38 mouse cellular contexts compared by ENCODE assay signal in the genomic region with DNA sequence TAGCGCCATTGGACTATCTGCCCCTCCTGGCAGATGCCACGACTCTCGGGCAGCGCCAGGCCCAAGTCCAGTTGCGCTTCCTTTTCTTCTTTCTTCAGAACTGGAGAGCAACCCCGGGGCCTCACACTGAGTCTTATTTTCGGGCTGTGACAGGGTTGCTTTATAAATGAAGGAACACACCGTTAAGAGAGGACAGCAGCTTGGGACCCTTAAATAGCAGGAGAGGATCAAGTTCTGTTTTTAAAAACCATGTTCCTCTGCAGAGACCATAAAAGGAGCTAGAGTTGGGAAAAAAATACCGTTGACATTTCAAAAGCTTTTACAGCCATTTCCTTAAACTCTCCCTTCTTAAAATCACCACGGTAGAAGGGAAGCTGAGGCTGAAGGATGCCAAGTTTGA. TPM values are rescaled to one million over a fixed set of nuclear protein-coding genes. Genes with fewer than 3 reads are reported as not detected.
DNase-seq lines count a peak whose midpoint lies in the region; ATAC-seq and TF ChIP-seq lines count a peak whose summit lies in the region.
"Had no signal": no experiment of that assay in that cellular context is flagged by ENCODE, and none has a peak within 500 bp of the region (broad histone marks: within the 10 kb centered on the region; RNA-seq: fewer than 3 reads in every experiment).

No protein-coding gene starts in this region.

- no peak for TF ChIP-seq CTCF in spleen, adult 2 months (IDR thresholded peaks at IDR 0.05; ENCODE audit: extremely low read depth, insufficient read depth, insufficient read length, insufficient replicate concordance)

- H3K9ac ChIP-seq in stomach, embryonic 16.5 days (ENCODE audit: low read length): no peak overlapping the region
- H3K9ac ChIP-seq: embryonic facial prominence, embryonic 15.5 days; forebrain, embryonic 12.5 days; forebrain, postnatal 0 days; hindbrain, embryonic 13.5 days; limb, embryonic 13.5 days; liver, embryonic 13.5 days; midbrain, embryonic 15.5 days; neural tube, embryonic 12.5 days had no signal

- ATAC-seq in frontal cortex, adult (ENCODE audit: low TSS enrichment): peak; percentile 60
- ATAC-seq in hematopoietic stem cell, adult 5-6 weeks (replicated peaks in 1 of 2; ENCODE audit: insufficient read depth in 1 of 2, low FRiP score in 2 of 2, low TSS enrichment in 1 of 2, low read depth in 1 of 2, poor library complexity in 2 of 2, severe bottlenecking in 2 of 2): peak; percentile 2 to 4; a peak in 1 of 4 replicates
- no peak for ATAC-seq in stomach, embryonic 16.5 days (ENCODE audit: insufficient read depth, low FRiP score)
- ATAC-seq: forebrain, postnatal 0 days; intestine, postnatal 0 days; midbrain, embryonic 15.5 days; Patski had no signal

- no peaks in the 10 kb centered on the region for H3K27me3 ChIP-seq in spleen, adult 2 months (ENCODE audit: control insufficient read depth, insufficient read depth, low read length)
- H3K27me3 ChIP-seq in stomach, embryonic 16.5 days (ENCODE audit: control insufficient read depth, insufficient read depth, low read length): peaks cover 12% of the 10 kb centered on the region; the same call in 1 of the 2 replicates
- H3K27me3 ChIP-seq: midbrain, embryonic 15.5 days; neural tube, embryonic 12.5 days had no signal

- H3K4me2 ChIP-seq in stomach, embryonic 16.5 days (ENCODE audit: low read depth, low read length): no peak overlapping the region
- H3K4me2 ChIP-seq: embryonic facial prominence, embryonic 15.5 days; forebrain, embryonic 12.5 days; heart, embryonic 11.5 days; hindbrain, embryonic 13.5 days; limb, embryonic 13.5 days; liver, embryonic 13.5 days; midbrain, embryonic 15.5 days; neural tube, embryonic 12.5 days had no signal

- H3K9me3 ChIP-seq in stomach, embryonic 16.5 days (replicated peaks; ENCODE audit: control insufficient read depth, low read length): no peaks in the 10 kb centered on the region
- H3K9me3 ChIP-seq: embryonic facial prominence, embryonic 10.5 days; embryonic facial prominence, embryonic 15.5 days; forebrain, embryonic 12.5 days; G1E; hindbrain, embryonic 13.5 days; limb, embryonic 13.5 days; liver, embryonic 13.5 days; midbrain, embryonic 10.5 days; midbrain, embryonic 15.5 days; neural tube, embryonic 12.5 days had no signal

- H3K27ac ChIP-seq in spleen, adult 2 months (ENCODE audit: insufficient read depth, low read length): 0 out of 2 replicates have a peak overlapping the region, but pooled peaks have one; percentile 39
- H3K27ac ChIP-seq in stomach, embryonic 16.5 days (ENCODE audit: low read length): peak overlapping the region; percentile 51; the same call in 1 of the 2 replicates
- H3K27ac ChIP-seq: embryonic facial prominence, embryonic 10.5 days; embryonic facial prominence, embryonic 15.5 days; forebrain, embryonic 12.5 days; hindbrain, embryonic 13.5 days; limb, embryonic 13.5 days; liver, embryonic 13.5 days; macrophage; midbrain, embryonic 10.5 days; midbrain, embryonic 15.5 days; neural tube, embryonic 12.5 days had no signal

- H3K4me1 ChIP-seq in spleen, adult 2 months (ENCODE audit: control insufficient read depth, insufficient read depth, insufficient read length): no peaks in the 10 kb centered on the region
- H3K4me1 ChIP-seq in stomach, embryonic 16.5 days (ENCODE audit: control insufficient read depth, insufficient read depth, low read length): no peaks in the 10 kb centered on the region; the same call in 1 of the 2 replicates

- no peak overlapping the region for H3K4me3 ChIP-seq in spleen, adult 2 months (ENCODE audit: extremely low read depth, insufficient read depth, insufficient read length)
- H3K4me3 ChIP-seq in stomach, embryonic 16.5 days (replicated peaks; ENCODE audit: low read length): no peak overlapping the region
- H3K4me3 ChIP-seq: embryonic facial prominence, embryonic 10.5 days; embryonic facial prominence, embryonic 15.5 days; forebrain, embryonic 12.5 days; hindbrain, embryonic 13.5 days; limb, embryonic 13.5 days; liver, embryonic 13.5 days; midbrain, embryonic 10.5 days; midbrain, embryonic 15.5 days; myocyte; neural tube, embryonic 12.5 days had no signal

- no peaks in the 10 kb centered on the region for H3K36me3 ChIP-seq in spleen, adult 2 months (ENCODE audit: control insufficient read depth, insufficient read depth, low read length)
- H3K36me3 ChIP-seq in stomach, embryonic 16.5 days (ENCODE audit: control insufficient read depth, insufficient read depth, low read length): no peaks in the 10 kb centered on the region
- H3K36me3 ChIP-seq: embryonic facial prominence, embryonic 10.5 days; embryonic facial prominence, embryonic 15.5 days; forebrain, embryonic 12.5 days; G1E; hindbrain, embryonic 13.5 days; limb, embryonic 13.5 days; liver, embryonic 13.5 days; midbrain, embryonic 10.5 days; midbrain, embryonic 15.5 days; neural tube, embryonic 12.5 days had no signal

- DNase-seq in frontal cortex, postnatal 25 days (ENCODE audit: low spot score in 2 of 2): no peak
- DNase-seq in spleen, adult 2 months (ENCODE audit: low read depth in 1 of 2, low spot score in 2 of 2): no peak
- DNase-seq in spleen, postnatal 14 days (ENCODE audit: low spot score in 2 of 2): no peak
- no peak for DNase-seq in thymus, postnatal 25 days
- no peak for DNase-seq in urinary bladder, postnatal 36 days (ENCODE audit: low spot score in 2 of 2)
- DNase-seq: adrenal gland, postnatal 10 days; cerebellum, adult 18-20 months; cerebellum, postnatal 10 days; forebrain, postnatal 0 days; gastrocnemius, postnatal 14 days; heart, adult 18-20 months; heart, postnatal 36 days; kidney, adult 9 months; kidney, postnatal 10 days; liver, embryonic 13.5 days; lung, adult 2 months; lung, postnatal 10 days; retina, postnatal 1 day; spleen, adult 18-20 months had no signal

- WGBS in spleen, adult 2 months: 27% methylated on average over 10 of the region's 10 CpGs
- WGBS in stomach, embryonic 16.5 days: 60% methylated on average over 10 of the region's 10 CpGs

- TF ChIP-seq POLR2A in spleen, adult 2 months (IDR thresholded peaks at IDR 0.05; ENCODE audit: low read depth, low read length): no peak

RNA-seq across cellular contexts. Expression of a gene that starts 8.4 kb away (rescaled TPM):
- polyA plus RNA-seq in spleen, adult 2 months (2012; rRNA removed): 0.44 and 0.95 TPM in 2 replicates
- total RNA-seq in hematopoietic stem cell, adult 5-6 weeks (2017): not detected in 2 replicates
- not detected in 2 replicates for polyA plus RNA-seq in stomach, embryonic 16.5 days (2015; fragmentation: Nextera tagmentation; extraction: Ambion mirVana)
- total RNA-seq: adrenal gland, postnatal 10 days; G1E; gastrocnemius, postnatal 14 days; heart, adult 18-20 months; heart, postnatal 36 days had no signal
- polyA plus RNA-seq: G1E; heart, embryonic 11.5 days; heart, embryonic 16.5 days; intestine, postnatal 0 days; large intestine, adult 2 months; liver, embryonic 13.5 days; lung, adult 2 months; macrophage; myocyte; Patski had no signal
